Mouse (Mus musculus) heart, embryonic 11.5 days (tissue): Measurements from ENCODE around the gene H13. TPM values are rescaled to one million over a fixed set of nuclear protein-coding genes. Genes with fewer than 3 reads are reported as not detected.

Experiments
- ATAC-seq: fragments of 200-750 bp; cut with Nextera tagmentation; replicated peaks from 2 replicates; pipeline ENCODE4 v1.8.0; 2017; ENCODE audit warnings: moderate library complexity; ENCODE audit not compliant: insufficient number of reproducible peaks, low FRiP score, low TSS enrichment
- H3K27ac ChIP-seq: fragments of 300-500 bp; sonication (generic); 2 replicates; pipeline ENCODE4 v1.5.1; 2014; ENCODE audit warnings: mild to moderate bottlenecking, low read depth, low read length
- H3K27me3 ChIP-seq: fragments of 300-500 bp; sonication (generic); 2 replicates; pipeline ENCODE4 v1.6.1; 2014; ENCODE audit warnings: mild to moderate bottlenecking, low read length, mixed read lengths; ENCODE audit not compliant: control insufficient read depth, insufficient read depth
- H3K36me3 ChIP-seq: fragments of 300-500 bp; sonication (generic); 2 replicates; pipeline ENCODE4 v1.6.1; 2014; ENCODE audit warnings: mild to moderate bottlenecking, low read length, moderate library complexity, mixed read lengths; ENCODE audit not compliant: control insufficient read depth, insufficient read depth
- H3K4me1 ChIP-seq: fragments of 300-500 bp; sonication (generic); 2 replicates; pipeline ENCODE4 v1.6.1; 2014; ENCODE audit warnings: low read length; ENCODE audit not compliant: control insufficient read depth, insufficient read depth
- H3K4me2 ChIP-seq: fragments of 300-500 bp; sonication (generic); 2 replicates; pipeline ENCODE4 v1.6.1; 2014; ENCODE audit warnings: mild to moderate bottlenecking, moderate library complexity
- H3K4me3 ChIP-seq: fragments of 300-500 bp; sonication (generic); 2 replicates; pipeline ENCODE4 v1.5.1; 2014; ENCODE audit warnings: low read depth, low read length
- H3K9ac ChIP-seq: fragments of 300-500 bp; sonication (generic); 2 replicates; pipeline ENCODE4 v1.6.1; 2014; ENCODE audit warnings: mild to moderate bottlenecking, low read depth, low read length, moderate library complexity
- H3K9me3 ChIP-seq: fragments of 300-500 bp; sonication (generic); replicated peaks from 2 replicates; pipeline ENCODE4 v1.6.1; 2016; ENCODE audit warnings: low read length; ENCODE audit not compliant: control insufficient read depth
- WGBS: fragments of 180-500 bp; shearing (Covaris S2); extraction: QIAGEN DNeasy Blood & Tissue Kit; methylation state at CpG from one replicate; pipeline ENCODE4 v1.1.7; 2014; ENCODE audit not compliant: insufficient replicate concordance; 5-methylcytosine and 5-hydroxymethylcytosine counted together
- polyA plus RNA-seq: library from polyadenylated mRNA; unstranded; fragments of >200 nt; fragmentation: Nextera tagmentation; extraction: Ambion mirVana; gene quantifications from 2 replicates; pipeline ENCODE4 v1.2.1, GENCODE M21; 2014

The H13 gene
- polyA plus RNA-seq, 1 experiment from 2014 or later: 92.3 TPM

GRCm38 (mm10) chr2:152670983-152671641, 1.9 kb downstream of the H13 start:
- no peaks in the 10 kb centered on the region for H3K9me3 ChIP-seq
- no peak for ATAC-seq
- H3K36me3 ChIP-seq: 0 out of 2 replicates have a peak, but pooled peaks cover 2% of the 10 kb centered on the region
- H3K4me2 ChIP-seq: peak overlapping the region; percentile 86
- 48% methylated on average over 9 of the region's 9 CpGs for WGBS
- no peaks in the 10 kb centered on the region for H3K27me3 ChIP-seq
- H3K9ac ChIP-seq: peak overlapping the region; percentile 98
- H3K4me1 ChIP-seq: peaks cover 34% of the 10 kb centered on the region
- H3K4me3 ChIP-seq: peak overlapping the region; percentile 99
- H3K27ac ChIP-seq: 0 out of 2 replicates have a peak overlapping the region, but pooled peaks have one; percentile 0

DNA sequence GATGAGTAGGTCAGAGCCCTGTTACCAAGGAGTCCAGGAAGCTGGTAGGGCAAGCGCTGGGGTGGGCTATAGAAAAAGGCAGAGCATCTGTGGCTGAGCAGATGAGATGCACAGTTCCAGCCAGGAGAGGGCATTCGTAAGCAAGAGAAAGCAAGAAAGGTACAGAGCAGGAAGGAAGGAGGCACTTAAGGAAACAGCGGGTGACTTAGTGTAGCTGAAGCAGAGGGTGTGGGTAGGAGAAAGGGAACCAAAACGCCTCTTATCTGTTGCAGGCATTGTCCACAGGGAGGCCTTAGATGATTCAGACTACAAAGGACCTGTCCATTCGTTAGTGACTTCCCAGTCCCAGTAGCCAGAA, 2.4 kb downstream of the H13 start:
- H3K9me3 ChIP-seq: no peaks in the 10 kb centered on the region
- 0 out of 2 replicates have a peak overlapping the region, but pooled peaks have one; percentile 0 for H3K27ac ChIP-seq
- H3K27me3 ChIP-seq: no peaks in the 10 kb centered on the region
- 28% methylated on average over 5 of the region's 5 CpGs for WGBS
- H3K36me3 ChIP-seq: 0 out of 2 replicates have a peak, but pooled peaks cover 2% of the 10 kb centered on the region
- no peak; the same call in 1 of the 2 replicates for ATAC-seq
- peaks cover 34% of the 10 kb centered on the region for H3K4me1 ChIP-seq
- peak overlapping the region; percentile 86 for H3K4me2 ChIP-seq
- peak overlapping the region; percentile 99 for H3K4me3 ChIP-seq
- H3K9ac ChIP-seq: peak overlapping the region; percentile 98; the same call in 1 of the 2 replicates

- no peak for ATAC-seq
- H3K27ac ChIP-seq: no peak overlapping the region
- 87% methylated on average over 12 of the region's 12 CpGs for WGBS
- peaks cover 34% of the 10 kb centered on the region for H3K4me1 ChIP-seq
- no peaks in the 10 kb centered on the region for H3K27me3 ChIP-seq
- H3K36me3 ChIP-seq: 0 out of 2 replicates have a peak, but pooled peaks cover 2% of the 10 kb centered on the region
- H3K9me3 ChIP-seq: no peaks in the 10 kb centered on the region
- H3K4me3 ChIP-seq: no peak overlapping the region
- peak overlapping the region; percentile 22; the same call in 1 of the 2 replicates for H3K9ac ChIP-seq
- peak overlapping the region; percentile 86 for H3K4me2 ChIP-seq
These were observed 2.9 kb downstream of the H13 start for GRCm38 (mm10) chr2:152672166-152672565.

- peaks cover 34% of the 10 kb centered on the region for H3K4me1 ChIP-seq
- no peak overlapping the region for H3K27ac ChIP-seq
- H3K27me3 ChIP-seq: no peaks in the 10 kb centered on the region
- no peaks in the 10 kb centered on the region for H3K9me3 ChIP-seq
- no peak overlapping the region for H3K4me2 ChIP-seq
- H3K4me3 ChIP-seq: no peak overlapping the region
- ATAC-seq: no peak
- 77% methylated on average over 11 of the region's 11 CpGs for WGBS
- H3K9ac ChIP-seq: no peak overlapping the region
- H3K36me3 ChIP-seq: peaks cover 14% of the 10 kb centered on the region; the same call in 1 of the 2 replicates
These were observed 4.9 kb downstream of the H13 start for GRCm38 (mm10) chr2:152674148-152674547.

DNA sequence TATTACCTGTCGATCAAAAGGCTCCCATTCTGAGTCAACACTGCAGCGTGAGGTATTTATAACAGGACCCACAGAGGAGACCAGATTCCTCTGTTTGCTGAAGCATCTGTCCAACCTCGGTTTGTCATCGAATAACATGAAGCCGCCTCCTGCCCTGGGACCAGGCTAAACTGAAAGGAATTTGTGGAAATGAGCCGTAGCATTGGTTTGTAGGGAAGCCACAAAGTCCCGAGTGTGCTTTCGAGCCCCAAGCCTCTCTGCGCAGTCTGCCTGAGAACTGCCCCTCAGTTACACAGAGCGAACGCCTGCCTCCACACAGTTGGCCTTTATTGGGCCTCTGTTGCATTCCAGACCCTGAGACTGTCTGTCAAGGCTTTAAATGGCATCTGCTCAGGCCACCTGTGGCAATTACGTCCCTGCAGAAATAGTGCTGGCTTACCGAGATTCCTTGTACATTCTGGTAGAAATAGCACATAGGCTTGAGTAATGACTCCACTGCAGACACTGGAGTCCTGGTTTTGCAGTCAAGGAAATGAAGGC, 6.1 kb downstream of the H13 start:
- Histone ChIP-seq H3K4me2 (no peak overlapping the region), H3K36me3 (peaks cover 14% of the 10 kb centered on the region; the same call in 1 of the 2 replicates), H3K27ac (no peak overlapping the region), H3K27me3 (no peaks in the 10 kb centered on the region), H3K9ac (no peak overlapping the region), H3K9me3 (no peaks in the 10 kb centered on the region), H3K4me1 (peaks cover 40% of the 10 kb centered on the region), H3K4me3 (no peak overlapping the region)
- WGBS: 84% methylated on average over 13 of the region's 13 CpGs
- ATAC-seq: no peak

- Histone ChIP-seq H3K27me3 (no peaks in the 10 kb centered on the region), H3K9me3 (no peaks in the 10 kb centered on the region), H3K9ac (no peak overlapping the region), H3K4me3 (no peak overlapping the region), H3K4me2 (no peak overlapping the region), H3K27ac (no peak overlapping the region), H3K36me3 (peaks cover 40% of the 10 kb centered on the region), H3K4me1 (peaks cover 14% of the 10 kb centered on the region)
- ATAC-seq: no peak
- 67% methylated on average over 3 of the region's 3 CpGs for WGBS
These were observed 9.0 kb downstream of the H13 start for GRCm38 (mm10) chr2:152678302-152678701.

GRCm38 (mm10) chr2:152678925-152679324, 9.7 kb downstream of the H13 start:
- H3K9ac ChIP-seq: no peak overlapping the region
- 92% methylated on average over 5 of the region's 5 CpGs for WGBS
- H3K27ac ChIP-seq: no peak overlapping the region
- H3K9me3 ChIP-seq: no peaks in the 10 kb centered on the region
- ATAC-seq: no peak
- H3K4me3 ChIP-seq: no peak overlapping the region
- peaks cover 13% of the 10 kb centered on the region for H3K4me1 ChIP-seq
- H3K36me3 ChIP-seq: peaks cover 46% of the 10 kb centered on the region
- no peaks in the 10 kb centered on the region for H3K27me3 ChIP-seq
- H3K4me2 ChIP-seq: no peak overlapping the region

GRCm38 (mm10) chr2:152679701-152680355, 10.6 kb downstream of the H13 start:
- peaks cover 9% of the 10 kb centered on the region for H3K4me1 ChIP-seq
- WGBS: 79% methylated on average over 8 of the region's 8 CpGs
- H3K4me2 ChIP-seq: no peak overlapping the region
- no peaks in the 10 kb centered on the region for H3K9me3 ChIP-seq
- no peaks in the 10 kb centered on the region for H3K27me3 ChIP-seq
- ATAC-seq: no peak
- H3K27ac ChIP-seq: no peak overlapping the region
- no peak overlapping the region for H3K4me3 ChIP-seq
- peak overlapping the region; percentile 12; the same call in 1 of the 2 replicates for H3K9ac ChIP-seq
- H3K36me3 ChIP-seq: peaks cover 56% of the 10 kb centered on the region
